Mouse (Mus musculus) kidney, embryonic 15.5 days (tissue): ENCODE measurements around the gene Arid1a. TPM values are rescaled to one million over a fixed set of nuclear protein-coding genes. Genes with fewer than 3 reads are reported as not detected.

Experiments used
- ATAC-seq: fragments of 200-750 bp; cut with Nextera tagmentation; replicated peaks from 2 replicates; pipeline ENCODE4 v1.8.0; 2017; ENCODE audit warnings: moderate TSS enrichment; ENCODE audit not compliant: low FRiP score
- H3K27ac ChIP-seq: fragments of 300-500 bp; sonication (generic); 2 replicates; pipeline ENCODE4 v1.5.1; 2015; ENCODE audit warnings: mild to moderate bottlenecking, inconsistent platforms
- H3K27me3 ChIP-seq: fragments of 300-500 bp; sonication (generic); 2 replicates; pipeline ENCODE4 v1.6.1; 2015; ENCODE audit warnings: inconsistent platforms
- H3K36me3 ChIP-seq: fragments of 300-500 bp; sonication (generic); 2 replicates; pipeline ENCODE4 v1.6.1; 2015; ENCODE audit warnings: inconsistent platforms
- H3K4me1 ChIP-seq: fragments of 300-500 bp; sonication (generic); 2 replicates; pipeline ENCODE4 v1.6.1; 2015; ENCODE audit warnings: inconsistent platforms
- H3K4me2 ChIP-seq: fragments of 300-500 bp; sonication (generic); 2 replicates; pipeline ENCODE4 v1.6.1; 2015; ENCODE audit warnings: moderate library complexity, mild to moderate bottlenecking, inconsistent platforms
- H3K4me3 ChIP-seq: fragments of 300-500 bp; sonication (generic); replicated peaks from 2 replicates; pipeline ENCODE4 v1.5.1; 2015; ENCODE audit warnings: mild to moderate bottlenecking, inconsistent platforms
- H3K9ac ChIP-seq: fragments of 300-500 bp; sonication (generic); 2 replicates; pipeline ENCODE4 v1.6.1; 2015; ENCODE audit warnings: mild to moderate bottlenecking, inconsistent platforms
- H3K9me3 ChIP-seq: fragments of 300-500 bp; sonication (generic); replicated peaks from 2 replicates; pipeline ENCODE4 v1.6.1; 2016; ENCODE audit warnings: inconsistent platforms
- WGBS: fragments of 180-500 bp; shearing (Covaris S2); methylation state at CpG from one replicate; pipeline ENCODE4 v1.1.7; 2015; ENCODE audit warnings: mixed read lengths; 5-methylcytosine and 5-hydroxymethylcytosine counted together
- polyA plus RNA-seq: library from polyadenylated mRNA; unstranded; fragments of >200 nt; fragmentation: Nextera tagmentation; extraction: Ambion mirVana; gene quantifications from 2 replicates; pipeline ENCODE4 v1.2.1, GENCODE M21; 2015

Arid1a gene
- polyA plus RNA-seq, 1 experiment from 2014 or later = 36.1 TPM

GRCm38 (mm10) chr4:133754871-133755765 lies 1.5 kb downstream of the Arid1a start:
- H3K4me1 ChIP-seq = peaks cover 33% of the 10 kb centered on the region

GRCm38 (mm10) chr4:133754238-133754637 lies 2.3 kb downstream of the Arid1a start:
- peak overlapping the region; percentile 93 for H3K4me2 ChIP-seq
- under 1% methylated on average over 45 of the region's 50 CpGs for WGBS
- H3K36me3 ChIP-seq = peaks cover 1% of the 10 kb centered on the region; the same call in 1 of the 2 replicates
- H3K9me3 ChIP-seq = no peaks in the 10 kb centered on the region
- H3K27ac ChIP-seq = peak overlapping the region; percentile 100
- peak overlapping the region; percentile 100 for H3K9ac ChIP-seq
- ATAC-seq = peak; percentile 84
- H3K27me3 ChIP-seq = no peaks in the 10 kb centered on the region
- H3K4me1 ChIP-seq = peaks cover 42% of the 10 kb centered on the region
- H3K4me3 ChIP-seq = peak overlapping the region; percentile 79

More at GRCm38 (mm10) chr4:133754871-133755765, 1.5 kb downstream of the Arid1a start:
- H3K9ac ChIP-seq = peak overlapping the region; percentile 100
- H3K27me3 ChIP-seq = no peaks in the 10 kb centered on the region
- 13% methylated on average over 10 of the region's 10 CpGs for WGBS
- peak overlapping the region; percentile 100 for H3K27ac ChIP-seq
- H3K9me3 ChIP-seq = no peaks in the 10 kb centered on the region
- H3K36me3 ChIP-seq = no peaks in the 10 kb centered on the region
- H3K4me2 ChIP-seq = peak overlapping the region; percentile 93
- H3K4me3 ChIP-seq = peak overlapping the region; percentile 79
- no peak for ATAC-seq

GRCm38 (mm10) chr4:133753375-133754190 lies 3.0 kb downstream of the Arid1a start:
- no peaks in the 10 kb centered on the region for H3K9me3 ChIP-seq
- H3K27me3 ChIP-seq = no peaks in the 10 kb centered on the region
- peak overlapping the region; percentile 93 for H3K4me2 ChIP-seq
- peak overlapping the region; percentile 100 for H3K27ac ChIP-seq
- peak; percentile 63 for ATAC-seq
- WGBS = 2% methylated on average over 22 of the region's 99 CpGs
- peak overlapping the region; percentile 100 for H3K9ac ChIP-seq
- peaks cover 49% of the 10 kb centered on the region for H3K4me1 ChIP-seq
- peaks cover 8% of the 10 kb centered on the region for H3K36me3 ChIP-seq
- H3K4me3 ChIP-seq = peak overlapping the region; percentile 79

GRCm38 (mm10) chr4:133752449-133753374 lies 3.9 kb downstream of the Arid1a start:
- Histone ChIP-seq H3K4me2 (peak overlapping the region; percentile 93), H3K4me1 (peaks cover 56% of the 10 kb centered on the region), H3K27ac (peak overlapping the region; percentile 100), H3K36me3 (peaks cover 17% of the 10 kb centered on the region), H3K9me3 (no peaks in the 10 kb centered on the region), H3K27me3 (no peaks in the 10 kb centered on the region), H3K9ac (peak overlapping the region; percentile 100), H3K4me3 (peak overlapping the region; percentile 79)
- ATAC-seq = no peak
- under 1% methylated on average over 76 of the region's 121 CpGs for WGBS

GRCm38 (mm10) chr4:133751521-133752448 lies 4.8 kb downstream of the Arid1a start:
- no peak for ATAC-seq
- H3K9me3 ChIP-seq = no peaks in the 10 kb centered on the region
- no peaks in the 10 kb centered on the region for H3K27me3 ChIP-seq
- H3K4me1 ChIP-seq = peaks cover 62% of the 10 kb centered on the region
- H3K4me3 ChIP-seq = peak overlapping the region; percentile 79
- peak overlapping the region; percentile 93 for H3K4me2 ChIP-seq
- WGBS = under 1% methylated on average over 30 of the region's 31 CpGs
- H3K9ac ChIP-seq = peak overlapping the region; percentile 100
- peaks cover 18% of the 10 kb centered on the region for H3K36me3 ChIP-seq
- peak overlapping the region; percentile 100 for H3K27ac ChIP-seq

- peaks cover 23% of the 10 kb centered on the region for H3K36me3 ChIP-seq
- H3K27ac ChIP-seq = no peak overlapping the region
- peaks cover 60% of the 10 kb centered on the region for H3K4me1 ChIP-seq
- peak overlapping the region; percentile 79 for H3K4me3 ChIP-seq
- no peak for ATAC-seq
- peak overlapping the region; percentile 93 for H3K4me2 ChIP-seq
- H3K9ac ChIP-seq = peak overlapping the region; percentile 100
- H3K9me3 ChIP-seq = no peaks in the 10 kb centered on the region
- H3K27me3 ChIP-seq = no peaks in the 10 kb centered on the region
- 18% methylated on average over 7 of the region's 7 CpGs for WGBS
Observed at GRCm38 (mm10) chr4:133750184-133750775, 6.3 kb downstream of the Arid1a start.

GRCm38 (mm10) chr4:133735282-133735681 lies 21.3 kb downstream of the Arid1a start:
- H3K9me3 ChIP-seq = no peaks in the 10 kb centered on the region
- peaks cover 35% of the 10 kb centered on the region for H3K36me3 ChIP-seq
- no peak for ATAC-seq
- peaks cover 81% of the 10 kb centered on the region for H3K4me1 ChIP-seq
- no peak overlapping the region for H3K27ac ChIP-seq
- H3K9ac ChIP-seq = no peak overlapping the region
- 84% methylated on average over 3 of the region's 3 CpGs for WGBS
- no peak overlapping the region for H3K4me3 ChIP-seq
- H3K27me3 ChIP-seq = no peaks in the 10 kb centered on the region
- H3K4me2 ChIP-seq = no peak overlapping the region

GRCm38 (mm10) chr4:133730122-133730521 lies 26.4 kb downstream of the Arid1a start:
- H3K9me3 ChIP-seq = no peaks in the 10 kb centered on the region
- peak overlapping the region; percentile 21 for H3K9ac ChIP-seq
- H3K4me2 ChIP-seq = peak overlapping the region; percentile 52
- peaks cover 91% of the 10 kb centered on the region for H3K4me1 ChIP-seq
- ATAC-seq = peak; percentile 24; the same call in 1 of the 2 replicates
- peaks cover 17% of the 10 kb centered on the region; the same call in 1 of the 2 replicates for H3K36me3 ChIP-seq
- no peaks in the 10 kb centered on the region for H3K27me3 ChIP-seq
- H3K27ac ChIP-seq = peak overlapping the region; percentile 90
- H3K4me3 ChIP-seq = peak overlapping the region; percentile 17

GRCm38 (mm10) chr4:133729541-133730093 lies 27.0 kb downstream of the Arid1a start:
- Histone ChIP-seq H3K27me3 (no peaks in the 10 kb centered on the region), H3K9ac (peak overlapping the region; percentile 21), H3K4me1 (peaks cover 86% of the 10 kb centered on the region), H3K4me3 (peak overlapping the region; percentile 17), H3K9me3 (no peaks in the 10 kb centered on the region), H3K27ac (peak overlapping the region; percentile 90), H3K36me3 (peaks cover 15% of the 10 kb centered on the region; the same call in 1 of the 2 replicates), H3K4me2 (peak overlapping the region; percentile 52)
- peak; percentile 94 for ATAC-seq
- under 1% methylated on average over 16 of the region's 16 CpGs for WGBS

GRCm38 (mm10) chr4:133729007-133729406 lies 27.6 kb downstream of the Arid1a start:
- Histone ChIP-seq H3K9me3 (no peaks in the 10 kb centered on the region), H3K4me2 (peak overlapping the region; percentile 52), H3K27ac (peak overlapping the region; percentile 90), H3K4me1 (peaks cover 80% of the 10 kb centered on the region), H3K4me3 (0 out of 2 replicates have a peak overlapping the region, but pooled peaks have one; percentile 17), H3K36me3 (peaks cover 15% of the 10 kb centered on the region; the same call in 1 of the 2 replicates), H3K9ac (no peak overlapping the region), H3K27me3 (no peaks in the 10 kb centered on the region)
- 49% methylated on average over 6 of the region's 6 CpGs for WGBS
- no peak for ATAC-seq
